Mouse (Mus musculus): Measurements from ENCODE around the gene Krt16. TPM values are rescaled to one million over a fixed set of nuclear protein-coding genes. Genes with fewer than 3 reads are reported as not detected.

Krt16 gene
- polyA plus RNA-seq, 1 experiment: 0.12 TPM

DNA sequence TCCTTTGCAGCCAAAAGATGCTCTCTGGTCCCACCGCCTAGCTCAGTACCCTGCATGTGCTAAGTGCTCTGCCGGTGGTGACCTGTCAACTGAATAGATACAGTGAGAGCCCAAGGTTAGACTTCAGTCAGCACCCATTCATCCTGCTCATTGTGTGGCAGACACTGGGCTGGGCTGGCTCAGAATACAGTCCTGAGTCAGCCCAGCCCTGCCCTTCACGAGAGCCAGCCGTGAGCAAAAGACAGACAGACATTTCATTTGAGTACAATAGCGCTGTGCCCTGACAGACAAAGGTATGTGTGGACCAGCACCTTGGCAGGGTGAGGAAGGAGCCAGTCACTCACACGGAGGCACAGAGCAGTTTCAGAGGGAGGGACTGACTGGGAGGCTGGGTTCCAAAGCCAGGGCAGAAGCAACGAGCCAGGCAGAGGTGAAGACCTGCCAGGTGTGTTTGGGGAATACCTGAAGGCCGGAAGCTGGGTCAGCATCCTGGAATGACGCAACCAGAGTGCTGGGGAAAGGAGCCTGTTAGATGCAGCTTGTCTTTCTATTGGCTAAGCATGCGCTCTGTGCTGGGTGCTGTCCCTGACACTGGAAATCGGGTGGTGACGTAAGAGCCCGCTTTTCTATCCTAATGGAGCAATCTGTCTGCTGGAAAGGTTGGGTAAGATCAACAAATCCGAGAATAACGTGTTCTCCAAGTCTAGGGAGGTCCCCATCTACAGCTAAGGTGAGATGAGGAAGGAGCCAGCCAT, 29.2 kb upstream of the Krt16 start:
- TF ChIP-seq POLR2A (IDR thresholded peaks at IDR 0.05; ENCODE audit: borderline replicate concordance, extremely low read depth, insufficient read depth, insufficient read length, poor library complexity, severe bottlenecking): no peak
- TF ChIP-seq CTCF (IDR thresholded peaks at IDR 0.05; ENCODE audit: borderline replicate concordance, extremely low read depth, insufficient read depth, insufficient read length): no peak
- DNase-seq (ENCODE audit: low read depth): no peak

DNA sequence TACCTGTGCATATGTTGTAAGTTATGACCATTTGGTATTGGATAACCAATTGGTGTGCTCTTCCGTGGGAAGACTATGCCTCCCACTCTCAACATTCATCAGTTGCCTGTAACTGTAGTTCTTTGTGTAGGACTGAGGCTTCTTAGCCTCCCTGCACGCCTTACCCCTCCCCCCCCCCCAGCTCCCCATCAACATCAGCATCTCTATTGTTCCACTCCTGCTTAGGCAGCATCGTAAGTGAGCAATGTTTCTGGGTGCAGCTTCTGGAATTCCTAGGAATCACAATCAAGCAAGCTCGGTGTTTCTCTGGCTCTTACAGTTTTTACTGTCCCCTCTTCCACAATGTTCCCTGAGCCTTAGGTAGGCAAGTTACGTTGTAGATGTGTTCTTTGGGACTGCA, 26.8 kb upstream of the Krt16 start:
- no peak for TF ChIP-seq CTCF (IDR thresholded peaks at IDR 0.05; ENCODE audit: borderline replicate concordance, extremely low read depth, insufficient read depth, insufficient read length)
- no peak for TF ChIP-seq POLR2A (IDR thresholded peaks at IDR 0.05; ENCODE audit: borderline replicate concordance, extremely low read depth, insufficient read depth, insufficient read length, poor library complexity, severe bottlenecking)

DNA sequence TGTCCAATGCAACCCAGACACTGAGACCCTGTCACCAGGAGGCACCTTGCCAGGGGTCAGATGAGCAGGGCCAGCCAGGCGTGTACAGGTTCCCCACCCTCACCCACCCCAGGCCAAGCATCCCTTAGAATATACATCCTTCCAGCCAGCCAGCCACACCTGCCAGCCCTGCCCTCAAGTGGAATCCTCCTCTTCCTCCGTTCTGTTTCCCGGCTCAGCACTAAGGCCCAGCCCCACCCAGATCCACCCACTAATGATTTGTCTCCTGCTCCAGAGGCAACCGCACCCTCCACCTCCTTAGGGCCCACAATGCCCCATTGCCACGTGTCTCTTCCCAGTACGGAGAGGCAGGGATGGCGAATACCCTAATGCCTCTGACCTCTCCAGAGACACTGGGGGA, 26.0 kb upstream of the Krt16 start:
- DNase-seq (ENCODE audit: low read depth): no peak
- TF ChIP-seq CTCF (IDR thresholded peaks at IDR 0.05; ENCODE audit: borderline replicate concordance, extremely low read depth, insufficient read depth, insufficient read length) (no peak), POLR2A (IDR thresholded peaks at IDR 0.05; ENCODE audit: borderline replicate concordance, extremely low read depth, insufficient read depth, insufficient read length, poor library complexity, severe bottlenecking) (no peak)

More for the DNA sequence above, 26.8 kb upstream of the Krt16 start:
- peak; percentile 12 for DNase-seq (ENCODE audit: low read depth)

DNA sequence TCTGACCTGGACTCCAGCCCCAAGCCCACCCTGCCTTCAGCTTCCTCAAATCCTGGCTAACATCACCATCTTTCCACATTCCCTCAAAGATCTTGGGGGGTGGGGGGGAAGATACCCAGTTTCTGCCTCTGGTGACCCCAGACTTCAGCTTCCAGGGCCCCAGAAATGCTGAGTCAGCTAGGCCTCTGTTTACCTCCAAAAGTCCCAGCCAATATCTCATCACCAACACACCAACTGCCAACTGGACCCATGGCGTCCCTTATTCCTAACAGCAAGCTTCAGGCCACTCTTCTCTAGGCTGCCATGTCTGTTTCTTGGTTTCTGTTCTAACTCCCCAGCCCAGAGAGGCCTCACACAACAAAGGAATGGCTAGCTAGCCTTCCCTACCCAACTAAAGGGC, 23.2 kb upstream of the Krt16 start:
- no peak for TF ChIP-seq POLR2A (IDR thresholded peaks at IDR 0.05; ENCODE audit: borderline replicate concordance, extremely low read depth, insufficient read depth, insufficient read length, poor library complexity, severe bottlenecking)
- TF ChIP-seq CTCF (IDR thresholded peaks at IDR 0.05; ENCODE audit: borderline replicate concordance, extremely low read depth, insufficient read depth, insufficient read length): no peak
- no peak for DNase-seq (ENCODE audit: low read depth)

DNA sequence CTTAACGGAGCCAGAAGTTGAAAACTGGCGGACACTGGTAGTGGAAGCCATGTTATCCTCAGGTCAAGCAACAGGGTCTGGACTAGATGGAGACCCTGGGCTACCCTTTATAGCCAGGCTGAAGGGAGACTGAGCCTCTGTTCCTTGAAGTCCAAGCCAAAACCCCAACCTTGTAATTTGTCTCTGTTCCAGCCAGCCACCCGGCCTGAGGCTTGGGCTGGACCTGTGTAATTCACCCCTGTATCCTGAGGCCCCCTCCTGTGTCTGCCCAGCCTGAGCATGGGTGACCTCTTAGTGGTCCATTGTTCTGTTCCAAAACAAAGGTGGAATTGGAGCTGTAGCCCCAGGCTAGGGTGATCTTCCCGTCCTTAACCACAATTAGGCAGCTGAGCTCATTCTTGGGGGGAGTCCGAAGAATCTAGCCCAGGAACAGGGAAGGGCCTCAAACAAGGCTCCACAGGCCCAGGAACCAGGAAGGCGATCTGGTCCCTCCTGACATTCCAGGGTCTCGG, 21.2 kb upstream of the Krt16 start, which contains the start of gene Krt42:
TSS of gene Krt42 (minus strand) at position 51 of the 512 bp plus-strand sequence.
- no peak for TF ChIP-seq POLR2A (IDR thresholded peaks at IDR 0.05; ENCODE audit: borderline replicate concordance, extremely low read depth, insufficient read depth, insufficient read length, poor library complexity, severe bottlenecking)
- TF ChIP-seq CTCF (IDR thresholded peaks at IDR 0.05; ENCODE audit: borderline replicate concordance, extremely low read depth, insufficient read depth, insufficient read length): no peak
- no peak for DNase-seq (ENCODE audit: low read depth)

DNA sequence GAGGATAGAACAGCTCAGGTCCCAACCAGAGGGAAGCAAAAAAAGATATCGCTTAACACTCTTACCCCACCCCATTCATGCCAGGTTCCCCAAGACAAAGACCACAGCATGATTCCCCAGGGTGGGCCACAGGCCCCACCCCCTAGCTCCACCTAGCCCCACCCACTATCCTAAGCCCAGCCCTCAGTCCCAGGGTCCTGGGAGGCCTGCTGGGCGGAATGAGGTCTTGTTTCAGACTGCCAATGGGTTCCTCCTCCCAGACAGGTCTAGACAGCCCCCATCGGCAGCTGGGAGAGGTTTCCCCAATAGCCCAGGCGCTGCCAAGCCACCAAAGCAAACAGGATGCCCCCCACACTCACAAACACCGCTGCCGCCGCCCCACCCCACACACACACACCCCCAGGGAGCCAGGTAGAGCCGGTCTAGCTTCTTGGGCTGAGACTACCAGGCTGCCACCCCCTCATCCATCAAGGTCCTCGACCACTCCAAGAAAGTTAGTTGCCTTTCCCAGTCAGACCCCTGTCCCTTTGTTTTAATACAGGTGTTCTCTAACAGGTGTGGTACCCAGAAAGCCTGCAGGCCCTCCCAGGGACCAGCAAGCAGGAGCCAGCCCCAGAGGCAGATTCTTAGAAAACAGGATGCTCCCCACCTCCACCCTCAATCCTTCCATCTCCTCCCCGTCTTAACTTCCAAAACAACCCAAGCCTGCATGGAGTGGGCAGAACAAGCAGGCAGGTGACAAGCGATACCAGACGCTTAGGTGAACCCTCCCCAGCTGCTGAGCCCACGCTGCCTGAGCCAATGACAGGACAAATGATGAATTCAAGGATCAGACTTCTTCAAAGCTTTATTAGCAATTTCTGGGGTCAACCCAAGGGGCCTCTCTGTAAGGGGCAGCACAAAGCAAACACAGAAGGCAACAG, 13.6 kb upstream of the Krt16 start:
- DNase-seq (ENCODE audit: low read depth): no peak
- TF ChIP-seq CTCF (IDR thresholded peaks at IDR 0.05; ENCODE audit: borderline replicate concordance, extremely low read depth, insufficient read depth, insufficient read length) (no peak), POLR2A (IDR thresholded peaks at IDR 0.05; ENCODE audit: borderline replicate concordance, extremely low read depth, insufficient read depth, insufficient read length, poor library complexity, severe bottlenecking) (no peak)

DNA sequence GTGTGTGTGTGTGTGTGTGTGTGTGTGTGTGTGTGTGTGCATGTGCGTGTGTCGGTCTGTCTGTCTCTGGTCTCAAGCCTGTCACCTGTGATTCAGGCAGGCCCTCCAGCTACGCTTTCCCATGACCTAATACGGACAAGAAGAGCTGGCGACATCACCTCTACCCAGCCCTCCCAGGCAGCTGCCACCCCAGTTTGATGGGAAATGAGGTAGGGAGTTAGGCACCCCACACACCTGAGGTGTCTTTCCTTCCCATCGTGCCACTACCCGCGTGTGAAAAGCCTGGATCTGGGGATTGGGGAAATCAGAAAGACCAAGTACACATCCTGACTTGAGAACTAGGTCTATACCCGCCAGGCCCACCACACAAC, 12.5 kb upstream of the Krt16 start:
- TF ChIP-seq POLR2A (IDR thresholded peaks at IDR 0.05; ENCODE audit: borderline replicate concordance, extremely low read depth, insufficient read depth, insufficient read length, poor library complexity, severe bottlenecking) (no peak), CTCF (IDR thresholded peaks at IDR 0.05; ENCODE audit: borderline replicate concordance, extremely low read depth, insufficient read depth, insufficient read length) (no peak)

DNA sequence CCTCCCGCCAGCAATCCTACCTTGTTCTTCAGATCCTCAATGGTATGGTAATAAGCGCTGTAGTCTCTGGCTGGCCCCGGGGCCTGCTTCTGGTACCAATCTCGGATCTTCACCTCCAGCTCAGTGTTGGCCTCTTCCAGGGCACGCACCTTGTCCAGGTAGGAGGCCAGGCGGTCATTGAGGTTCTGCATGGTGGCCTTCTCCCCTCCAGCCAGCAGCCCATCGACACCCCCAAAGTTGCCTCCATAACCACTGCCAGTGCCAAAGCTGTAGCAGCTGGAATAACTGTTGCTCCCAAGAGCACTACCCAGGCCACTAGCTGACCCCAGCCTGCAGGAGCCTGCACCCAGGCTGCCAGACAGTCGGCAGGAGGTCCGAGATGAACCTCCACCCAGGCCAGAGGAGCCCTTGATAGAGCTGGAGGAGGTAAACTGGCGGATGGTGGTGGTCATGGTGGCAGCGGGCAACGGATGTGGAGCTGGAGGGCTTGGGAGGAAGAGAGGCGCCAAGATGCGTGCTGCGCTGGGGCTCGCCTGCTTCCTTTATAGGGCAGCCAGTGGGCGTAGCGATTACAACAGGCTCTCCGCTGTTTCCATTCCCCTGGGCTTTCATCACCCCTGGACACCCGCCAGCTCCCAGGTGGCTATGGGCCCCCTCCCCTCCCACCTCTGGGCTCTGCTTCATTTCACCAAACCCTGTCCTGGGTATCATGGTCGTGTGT, 12.0 kb upstream of the Krt16 start, which contains the start of gene Krt17:
TSS of gene Krt17 (minus strand) at position 516 of the 721 bp plus-strand sequence.
- TF ChIP-seq CTCF (IDR thresholded peaks at IDR 0.05; ENCODE audit: borderline replicate concordance, extremely low read depth, insufficient read depth, insufficient read length): no peak
- no peak for TF ChIP-seq POLR2A (IDR thresholded peaks at IDR 0.05; ENCODE audit: borderline replicate concordance, extremely low read depth, insufficient read depth, insufficient read length, poor library complexity, severe bottlenecking)
- DNase-seq (ENCODE audit: low read depth): peak; percentile 51

More for the DNA sequence above, 12.5 kb upstream of the Krt16 start:
- no peak for DNase-seq (ENCODE audit: low read depth)

DNA sequence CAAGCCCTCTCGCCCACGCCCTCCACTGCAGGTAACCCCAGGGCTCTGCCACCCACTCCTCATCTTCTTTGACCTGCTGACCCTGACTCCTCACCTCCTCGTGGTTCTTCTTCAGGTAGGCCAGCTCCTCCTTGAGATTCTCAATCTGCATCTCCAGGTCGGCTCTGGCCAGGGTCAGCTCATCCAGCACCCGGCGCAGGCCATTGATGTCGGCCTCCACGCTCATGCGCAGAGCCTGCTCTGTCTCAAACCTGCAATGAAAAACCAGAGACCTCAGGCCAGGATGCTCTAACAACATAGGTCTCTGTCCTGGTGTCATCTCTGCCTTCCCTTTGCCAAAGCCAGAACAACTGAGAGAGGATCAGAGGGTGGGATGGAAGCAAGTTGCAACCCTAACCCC, 10.4 kb upstream of the Krt16 start:
- TF ChIP-seq POLR2A (IDR thresholded peaks at IDR 0.05; ENCODE audit: borderline replicate concordance, extremely low read depth, insufficient read depth, insufficient read length, poor library complexity, severe bottlenecking) (no peak), CTCF (IDR thresholded peaks at IDR 0.05; ENCODE audit: borderline replicate concordance, extremely low read depth, insufficient read depth, insufficient read length) (no peak)
- no peak for DNase-seq (ENCODE audit: low read depth)

DNA sequence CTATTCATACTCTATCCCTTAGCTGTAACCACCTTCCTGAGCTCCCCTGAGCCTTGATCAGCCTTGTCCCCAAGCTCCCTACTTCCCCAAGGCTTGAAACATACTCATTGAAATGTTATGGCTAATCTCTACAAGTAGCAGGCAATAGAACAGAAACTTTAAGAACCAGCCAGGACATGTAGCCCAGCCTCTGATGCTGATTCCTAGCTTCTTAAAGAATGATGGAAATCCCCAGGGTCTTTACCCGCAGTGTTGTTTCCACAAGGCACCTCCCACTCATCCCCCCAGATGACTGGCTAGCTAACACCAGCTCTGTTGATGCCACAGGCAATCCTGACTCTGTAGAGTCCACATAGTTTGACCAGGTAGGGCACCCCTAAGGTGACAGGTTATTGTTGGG, 9.3 kb upstream of the Krt16 start:
- no peak for DNase-seq (ENCODE audit: low read depth)
- TF ChIP-seq POLR2A (IDR thresholded peaks at IDR 0.05; ENCODE audit: borderline replicate concordance, extremely low read depth, insufficient read depth, insufficient read length, poor library complexity, severe bottlenecking): no peak
- TF ChIP-seq CTCF (IDR thresholded peaks at IDR 0.05; ENCODE audit: borderline replicate concordance, extremely low read depth, insufficient read depth, insufficient read length): no peak

Measured in brain, embryonic 14.5 days (tissue).